Mouse (Mus musculus): ENCODE data around the gene Itm2b.

Itm2b gene

GRCm38 (mm10) chr14:73384913-73385719, at the start of gene Itm2b:
Gene Itm2b (minus strand): TSS chr14:73385289.
- peak; percentile 86 for DNase-seq (ENCODE audit: low read depth, low spot score)

DNA sequence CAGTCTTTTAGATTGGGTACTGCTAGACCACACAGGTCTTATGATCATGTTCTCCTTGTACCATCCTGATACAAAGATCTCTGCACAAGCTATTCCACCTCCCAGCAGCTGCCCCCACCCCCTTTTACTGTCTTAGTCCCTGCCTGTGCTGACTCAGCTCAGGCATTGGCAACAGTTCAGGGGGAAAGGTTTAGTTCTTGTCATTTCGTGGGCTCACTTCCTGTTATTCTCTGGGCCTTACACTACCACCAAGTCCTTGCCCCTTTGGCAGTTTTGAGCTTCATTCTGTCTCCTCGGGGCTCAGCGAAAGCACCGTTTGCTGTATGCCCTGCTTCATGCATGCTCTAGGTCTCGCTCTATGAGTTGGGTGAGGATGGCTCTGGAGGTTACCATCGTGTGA, 48.4 kb upstream of the Itm2b start:
- DNase-seq (ENCODE audit: low read depth, low spot score) = peak; percentile 17

- DNase-seq (ENCODE audit: low read depth, low spot score) = no peak
Observed at GRCm38 (mm10) chr14:73430571-73430970, 45.5 kb upstream of the Itm2b start.

- DNase-seq (ENCODE audit: low read depth, low spot score) = no peak
Observed at GRCm38 (mm10) chr14:73425571-73426041, 40.5 kb upstream of the Itm2b start.

GRCm38 (mm10) chr14:73424961-73425360, 39.9 kb upstream of the Itm2b start:
- no peak for DNase-seq (ENCODE audit: low read depth, low spot score)

DNA sequence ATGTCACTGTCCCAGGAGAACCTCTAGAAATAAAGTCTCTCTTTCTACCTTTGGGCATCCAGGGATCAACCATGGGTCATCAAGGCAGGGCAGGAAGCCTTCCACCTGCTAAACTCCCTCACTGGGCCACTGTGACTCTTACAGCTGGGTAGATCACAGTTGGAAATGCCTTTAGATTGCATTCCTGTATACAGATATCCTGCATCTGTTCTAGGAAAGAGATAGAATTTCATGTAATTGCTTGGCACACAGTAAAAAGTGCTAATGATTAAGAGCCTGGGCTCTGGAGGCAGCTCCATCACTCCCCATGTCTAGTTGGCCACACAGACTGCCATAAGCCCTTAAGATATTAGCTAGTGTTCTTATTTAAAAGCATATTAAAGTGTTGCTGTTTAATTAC, 38.5 kb upstream of the Itm2b start:
- no peak for DNase-seq (ENCODE audit: low read depth, low spot score)

DNA sequence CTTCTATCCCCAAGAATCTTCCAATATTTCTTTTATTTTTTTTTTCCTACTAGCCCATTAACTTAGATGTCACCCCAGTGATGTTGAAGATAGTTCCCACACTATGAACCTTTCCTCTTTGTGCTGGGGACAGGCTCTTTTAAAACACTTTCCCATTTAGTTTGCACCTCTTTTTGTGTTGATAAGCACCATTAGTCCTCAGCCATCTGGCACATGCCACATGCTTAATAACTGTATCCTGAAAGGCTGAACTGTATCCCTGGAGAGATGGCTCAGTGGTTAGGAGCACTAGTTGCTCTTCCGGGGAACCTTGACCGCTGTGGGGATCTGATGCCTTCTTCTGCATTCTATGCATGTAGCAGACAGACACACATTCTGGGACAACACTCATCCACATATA, 37.5 kb upstream of the Itm2b start:
- DNase-seq (ENCODE audit: low read depth, low spot score) = no peak

- DNase-seq (ENCODE audit: low read depth, low spot score) = no peak
Observed at GRCm38 (mm10) chr14:73421580-73421979, 36.5 kb upstream of the Itm2b start.

- DNase-seq (ENCODE audit: low read depth, low spot score) = no peak
Observed at GRCm38 (mm10) chr14:73420138-73420745, 35.2 kb upstream of the Itm2b start.

DNA sequence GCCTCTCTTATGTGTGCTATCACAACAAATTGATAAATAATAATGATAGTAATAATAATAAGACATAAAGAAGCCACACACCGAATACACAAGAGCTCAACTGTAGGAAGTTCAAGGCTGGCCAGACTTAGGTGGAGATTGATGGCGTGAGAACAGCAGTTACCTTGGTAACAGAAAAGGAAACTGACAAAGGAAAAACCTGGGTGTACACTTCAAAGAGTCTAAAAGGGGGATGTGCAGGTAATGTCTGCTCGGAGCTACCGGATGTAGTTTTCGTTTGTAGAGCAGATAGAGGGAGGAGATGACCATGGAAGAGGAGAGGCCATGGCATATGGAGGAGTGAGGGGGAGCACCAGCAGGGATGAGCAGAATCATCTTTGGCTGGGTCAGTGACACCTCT, 31.4 kb upstream of the Itm2b start:
- DNase-seq (ENCODE audit: low read depth, low spot score) = peak; percentile 27

DNA sequence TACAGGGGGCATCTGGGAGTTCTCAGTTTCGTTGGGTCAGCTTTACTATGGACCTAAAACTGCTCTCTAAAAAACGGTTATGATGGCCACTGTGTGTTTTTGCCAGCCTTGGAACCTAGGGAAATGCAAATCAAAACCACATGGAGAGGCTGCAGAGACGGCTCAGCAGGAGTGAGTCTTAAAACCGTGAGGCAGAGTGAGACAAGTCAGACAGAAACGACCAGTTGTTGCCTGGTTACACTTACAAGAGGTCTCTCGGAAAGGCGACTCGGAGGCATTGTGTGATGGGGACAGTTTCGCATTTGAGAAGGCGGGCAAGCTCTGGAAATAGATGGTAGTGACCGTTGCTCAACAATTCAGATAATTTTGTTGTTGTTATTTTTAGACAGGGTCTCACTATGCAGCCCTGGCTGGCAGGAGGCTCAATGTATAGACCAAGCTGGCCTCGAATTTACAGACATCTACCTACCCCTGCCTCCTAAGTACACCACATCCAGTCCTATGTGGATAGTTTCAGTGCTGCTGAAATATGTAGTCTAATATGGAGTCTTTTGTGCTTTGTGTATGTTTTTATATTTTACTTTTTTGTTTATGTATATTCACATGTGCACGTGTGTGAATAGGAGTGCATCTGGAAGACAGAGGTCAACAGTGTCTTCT, 30.4 kb upstream of the Itm2b start:
- no peak for DNase-seq (ENCODE audit: low read depth, low spot score)

DNA sequence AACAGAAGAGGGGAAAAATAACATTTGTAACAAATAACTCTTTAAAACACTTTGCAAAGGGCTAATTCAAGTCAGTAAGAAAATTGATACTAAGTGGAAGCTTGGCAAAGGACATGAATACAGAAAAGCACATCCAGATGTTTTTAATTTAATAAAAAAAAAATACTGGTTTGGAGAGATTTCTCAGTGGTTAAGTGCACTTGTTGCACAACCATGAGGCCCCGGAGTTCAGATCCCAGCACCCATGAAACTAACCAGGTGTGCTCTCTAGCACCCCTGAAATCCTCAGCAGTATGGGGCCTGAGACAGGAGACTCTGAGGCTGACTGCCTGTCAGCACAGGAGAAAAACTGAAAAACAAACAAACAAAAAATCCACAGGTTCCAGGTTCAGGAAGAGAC, 26.6 kb upstream of the Itm2b start:
- no peak for DNase-seq (ENCODE audit: low read depth, low spot score)

GRCm38 (mm10) chr14:73410083-73410482, 25.0 kb upstream of the Itm2b start:
- DNase-seq (ENCODE audit: low read depth, low spot score) = no peak

GRCm38 (mm10) chr14:73408223-73408845, 23.2 kb upstream of the Itm2b start:
- no peak for DNase-seq (ENCODE audit: low read depth, low spot score)

DNA sequence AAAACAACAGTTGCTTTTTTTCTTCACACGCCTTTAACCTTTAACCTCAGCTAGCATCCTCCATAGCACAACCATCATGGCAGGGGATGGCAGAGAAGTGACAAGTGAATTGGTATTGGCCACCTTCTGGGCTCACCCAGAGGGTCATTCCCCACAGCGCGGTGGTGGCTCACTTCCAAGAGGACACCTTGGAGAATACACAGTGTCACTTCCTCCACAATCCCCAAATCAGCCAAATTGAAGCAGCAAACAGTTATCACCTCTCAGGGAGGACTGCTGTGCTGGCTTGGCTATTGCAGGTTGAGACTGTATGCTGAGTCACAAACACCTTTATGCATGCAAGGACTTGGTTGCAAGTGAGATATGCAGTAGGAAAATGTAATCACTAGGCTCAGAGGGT, 18.9 kb upstream of the Itm2b start:
- no peak for DNase-seq (ENCODE audit: low read depth, low spot score)

DNA sequence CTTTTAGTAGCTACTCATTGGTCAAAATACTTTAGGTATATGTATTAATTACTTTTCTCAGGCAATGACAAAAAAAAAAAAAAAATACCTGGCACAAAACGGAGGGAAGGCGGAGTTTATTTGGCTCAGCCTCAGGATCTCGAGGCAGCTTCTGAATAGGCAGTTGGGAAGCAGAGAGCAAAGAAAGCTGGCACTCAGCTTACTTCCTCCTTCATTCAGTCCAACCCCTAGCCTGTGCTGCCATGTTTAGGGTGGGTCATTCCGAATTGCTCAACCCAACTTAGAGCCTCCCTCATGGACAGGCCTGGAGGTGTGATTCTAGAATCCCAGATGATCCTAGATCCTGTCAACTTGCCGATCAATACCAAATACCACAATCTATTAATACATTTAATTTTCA, 18.3 kb upstream of the Itm2b start:
- no peak for DNase-seq (ENCODE audit: low read depth, low spot score)

GRCm38 (mm10) chr14:73402296-73403035, 17.4 kb upstream of the Itm2b start:
- DNase-seq (ENCODE audit: low read depth, low spot score) = no peak

DNA sequence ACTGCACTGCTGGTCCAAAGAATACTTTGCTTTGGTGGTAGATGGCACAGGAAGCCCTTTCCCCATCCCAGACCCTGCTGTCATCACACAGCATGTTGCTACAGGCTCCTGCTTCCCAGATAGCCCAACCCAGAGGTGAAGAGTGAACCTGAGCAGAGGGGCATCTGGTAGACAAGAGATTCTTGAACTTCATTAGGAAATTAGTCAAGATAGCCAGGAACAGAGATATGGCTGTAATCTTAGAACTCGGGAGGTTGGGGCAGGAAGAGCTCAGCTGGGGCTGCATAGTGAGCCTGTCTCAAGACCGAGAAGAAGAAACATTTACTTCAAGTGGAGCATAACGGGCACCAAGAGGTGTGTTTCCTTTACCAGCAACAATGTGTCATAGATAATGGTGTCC, 16.3 kb upstream of the Itm2b start:
- no peak for DNase-seq (ENCODE audit: low read depth, low spot score)

DNA sequence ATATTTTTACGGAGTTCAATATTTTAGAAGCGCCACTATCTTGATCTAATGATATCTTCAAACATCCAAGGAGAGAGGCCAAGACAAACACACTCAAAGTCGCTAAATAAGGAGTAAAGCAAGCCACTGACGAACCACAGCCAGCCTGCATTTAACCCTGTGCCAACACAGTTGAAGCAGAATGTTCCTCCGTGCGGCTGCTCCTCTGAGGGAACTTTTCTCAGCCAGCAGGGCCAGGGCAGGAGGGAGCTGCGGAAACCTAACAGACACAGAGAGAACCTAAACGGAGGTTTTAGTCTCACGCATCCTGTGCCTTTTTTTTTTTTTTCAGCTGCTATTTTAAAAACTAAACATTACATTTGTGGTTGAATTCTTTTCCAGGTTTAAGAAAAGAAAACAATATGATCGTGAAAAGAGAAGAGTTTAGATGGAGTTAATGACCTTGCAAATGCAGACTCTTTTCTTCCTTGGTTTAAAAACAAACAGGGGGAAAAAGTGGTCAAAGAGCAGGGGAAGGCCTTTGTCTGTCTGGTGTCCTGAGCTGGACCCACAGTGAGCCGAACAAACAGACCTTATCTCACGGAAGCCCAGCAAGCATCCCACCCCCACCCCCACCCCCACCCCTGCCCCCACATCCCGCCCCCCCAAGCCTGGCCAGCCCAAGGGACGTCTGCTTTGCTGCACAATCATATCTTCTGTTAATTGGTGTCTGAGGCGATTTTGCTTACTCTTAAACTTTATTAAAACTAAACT, 15.0 kb upstream of the Itm2b start:
- DNase-seq (ENCODE audit: low read depth, low spot score) = no peak

GRCm38 (mm10) chr14:73398367-73398996, 13.4 kb upstream of the Itm2b start:
- DNase-seq (ENCODE audit: low read depth, low spot score) = peak; percentile 34

Measured in CD4-positive helper T cell, adult 2 months (primary cell).